Mouse (Mus musculus) megakaryocyte, adult 5-6 weeks (primary cell): ENCODE results near the gene Wdr18. TPM values are rescaled to one million over a fixed set of nuclear protein-coding genes. Genes with fewer than 3 reads are reported as not detected.

Source experiments
- ATAC-seq: 2 replicates; pipeline ENCODE4 v1.8.0; 2016; ENCODE audit warnings: mild to moderate bottlenecking, inconsistent platforms; ENCODE audit not compliant: poor library complexity, severe bottlenecking
- total RNA-seq, 2 experiments: library from RNA; stranded (forward) in 1 of 2; stranded (reverse) in 1 of 2; fragments of 153-499, 151-499 nt in 1 of 2; fragments of 221-1000, 200-1000 nt in 1 of 2; gene quantifications; 2 replicates each; pipeline versions ENCODE4 v1.2.3 to v1.2.4; 2015 to 2017

Gene Wdr18
- total RNA-seq, 2 experiments from 2014 or later, result 7.8 to 15.7 TPM

DNA sequence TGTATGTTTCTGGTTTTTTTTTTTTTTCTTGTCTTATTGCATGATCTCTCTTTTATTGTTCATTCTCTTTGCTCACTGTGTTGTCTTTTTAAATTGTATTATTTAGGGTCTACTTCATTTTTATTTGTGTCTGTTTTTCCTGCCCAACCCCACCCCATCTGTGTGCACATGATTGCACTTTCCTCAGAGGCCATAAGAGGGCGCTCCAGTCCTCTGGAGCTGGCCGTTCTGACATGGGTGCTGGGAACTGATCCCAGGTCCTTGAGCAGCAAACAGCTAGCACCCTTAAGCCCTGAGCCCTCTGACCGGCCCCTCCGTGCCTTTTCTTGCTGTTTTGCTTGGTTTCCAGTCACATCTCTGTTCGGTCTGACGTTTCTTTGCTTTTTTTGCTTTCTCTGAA, 31.6 kb downstream of the Wdr18 start:
- ATAC-seq, result no peak

DNA sequence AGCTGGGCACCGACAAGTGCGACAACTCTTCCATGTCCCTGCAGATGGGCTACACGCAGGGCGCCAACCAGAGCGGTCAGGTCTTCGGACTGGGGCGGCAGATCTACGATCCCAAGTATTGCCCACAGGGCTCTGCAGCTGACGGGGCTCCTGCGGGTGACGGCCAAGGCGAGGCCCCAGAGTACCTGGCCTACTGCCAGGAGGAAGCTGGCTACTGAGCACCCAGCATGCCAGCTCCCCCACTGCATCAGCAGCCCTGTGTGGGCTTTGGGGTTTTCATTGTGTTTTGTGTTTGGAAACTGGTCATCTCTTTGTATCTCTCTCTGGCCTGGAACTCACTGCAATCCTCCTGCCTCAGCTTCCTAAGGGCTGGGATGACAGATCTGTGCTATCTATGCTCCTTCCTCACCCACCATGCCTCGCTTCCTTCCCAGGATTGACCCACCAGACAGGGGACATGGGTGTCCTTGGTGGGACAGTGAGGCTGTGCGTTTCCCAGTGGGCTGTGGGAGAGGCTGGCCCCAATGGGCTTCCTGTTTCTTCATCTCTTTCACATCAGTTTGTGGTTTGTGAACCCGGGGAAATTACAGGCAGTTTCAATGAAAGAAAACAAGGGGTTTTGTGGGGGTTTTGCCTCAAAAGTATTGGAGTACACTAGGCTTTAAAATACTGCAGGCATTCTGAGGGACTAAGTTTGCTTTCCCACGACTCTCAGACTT, 34.6 kb downstream of the Wdr18 start:
- peak; percentile 48 for ATAC-seq

DNA sequence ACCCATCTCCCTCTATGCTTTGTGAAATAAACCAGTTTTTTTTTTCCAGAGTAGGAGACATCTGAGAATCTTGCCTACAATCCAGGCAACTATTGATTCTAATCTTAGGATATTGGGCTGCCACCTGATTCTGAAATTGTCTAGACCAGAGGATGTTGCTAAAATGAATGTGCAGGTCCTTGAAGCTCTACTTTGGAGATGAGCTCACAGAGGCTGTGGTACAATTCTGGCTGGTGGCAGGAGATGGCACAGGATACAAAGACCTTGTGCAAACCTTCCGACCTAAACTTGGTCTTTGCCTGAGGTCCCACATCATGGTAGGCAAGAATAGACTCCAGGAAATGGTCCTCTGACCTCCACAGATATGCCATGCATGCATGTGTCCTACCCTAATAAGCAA, 35.7 kb downstream of the Wdr18 start:
- ATAC-seq, result no peak

DNA sequence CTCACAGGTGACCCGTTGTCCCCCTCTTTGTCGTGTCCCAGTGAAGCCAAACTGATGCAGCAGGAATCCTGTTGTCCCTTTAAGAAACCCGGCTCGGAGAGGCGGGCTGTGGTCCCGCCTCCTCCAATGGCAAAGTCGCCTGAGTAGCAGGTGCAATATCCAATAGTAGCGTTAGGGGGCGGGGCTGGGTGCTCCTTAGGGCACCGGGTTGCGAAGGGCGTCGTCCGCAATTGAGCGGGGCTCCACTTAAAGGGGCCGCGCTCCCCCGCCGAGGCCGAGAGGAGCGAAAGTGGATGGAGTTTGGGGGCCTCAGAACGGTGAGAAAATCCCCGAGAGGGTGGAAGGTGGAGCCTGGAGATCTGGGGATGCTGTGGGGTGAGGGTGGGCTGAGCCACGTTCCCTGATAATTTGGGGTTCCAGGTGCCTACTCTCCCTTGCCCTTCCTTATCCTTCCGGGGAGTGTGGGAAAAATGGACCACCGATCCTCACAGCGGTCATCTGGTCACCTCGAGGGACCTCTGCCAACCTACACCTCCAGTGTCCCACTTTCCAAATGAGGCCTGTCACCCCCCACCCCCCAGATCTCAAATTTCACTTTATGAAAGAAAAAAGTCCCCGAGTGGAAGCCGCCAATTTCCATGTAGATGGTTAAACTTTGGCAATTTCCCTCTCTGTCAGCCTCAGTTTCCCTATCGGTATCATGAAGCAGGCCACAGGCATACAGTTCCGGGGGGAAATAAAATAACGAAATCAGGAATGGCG, 36.5 kb downstream of the Wdr18 start, which contains the start of gene Abca7:
Gene Abca7, plus strand, starts transcription at position 223 of the 762 bp plus-strand sequence.
- ATAC-seq, result peak; percentile 87

DNA sequence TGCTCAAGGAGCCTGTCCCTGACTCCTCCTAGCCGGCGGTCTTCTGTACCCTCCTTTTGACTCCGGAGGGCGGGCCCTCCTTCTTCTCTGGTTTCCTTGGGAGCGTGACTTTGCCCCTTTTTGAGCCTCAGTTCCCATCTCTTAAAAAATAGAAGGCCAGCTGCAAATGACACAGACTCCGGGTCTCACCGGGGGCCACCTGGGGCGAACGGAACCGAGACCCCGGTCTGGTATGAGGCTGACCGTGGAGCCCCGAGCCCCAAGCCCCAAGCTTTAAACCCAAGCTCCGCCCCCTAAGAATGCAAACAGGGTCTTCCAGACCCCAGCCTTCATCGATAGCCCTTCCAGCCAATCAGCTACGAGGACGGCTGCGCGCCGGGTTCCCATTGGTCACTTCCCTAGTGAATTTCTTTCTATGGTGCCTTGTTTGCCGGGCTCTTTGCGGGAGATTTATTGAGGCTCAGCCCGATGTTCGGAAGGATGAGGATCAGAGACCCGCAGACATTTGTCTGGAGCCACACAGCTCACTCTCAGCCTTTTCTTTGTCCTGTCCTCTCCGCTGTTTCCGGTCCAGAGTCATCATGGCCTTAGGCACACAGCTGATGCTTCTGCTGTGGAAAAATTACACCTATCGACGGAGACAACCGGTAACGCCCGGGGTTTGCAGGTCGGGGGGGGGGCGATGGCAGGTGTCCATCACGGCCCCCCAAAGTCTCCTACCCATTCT, 37.2 kb downstream of the Wdr18 start:
- peak; percentile 41 for ATAC-seq

DNA sequence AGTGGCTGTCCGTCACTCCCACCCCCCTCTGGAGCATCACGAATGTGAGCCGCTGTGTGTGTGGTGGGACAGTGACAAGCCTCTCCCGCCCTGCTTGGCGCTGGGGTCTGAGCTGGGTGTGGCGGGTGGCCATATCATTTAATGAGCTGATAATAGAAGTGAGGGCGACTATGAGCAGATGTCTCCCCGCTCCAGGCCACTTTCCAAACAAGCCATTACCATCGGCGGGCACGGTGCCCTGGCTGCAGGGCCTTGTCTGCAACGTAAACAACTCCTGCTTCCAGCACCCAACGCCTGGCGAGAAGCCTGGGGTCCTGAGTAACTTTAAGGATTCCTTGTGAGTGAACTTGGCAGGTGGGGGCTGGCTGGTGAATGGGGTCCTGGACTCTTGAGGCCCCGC, 37.9 kb downstream of the Wdr18 start:
- ATAC-seq, result no peak

DNA sequence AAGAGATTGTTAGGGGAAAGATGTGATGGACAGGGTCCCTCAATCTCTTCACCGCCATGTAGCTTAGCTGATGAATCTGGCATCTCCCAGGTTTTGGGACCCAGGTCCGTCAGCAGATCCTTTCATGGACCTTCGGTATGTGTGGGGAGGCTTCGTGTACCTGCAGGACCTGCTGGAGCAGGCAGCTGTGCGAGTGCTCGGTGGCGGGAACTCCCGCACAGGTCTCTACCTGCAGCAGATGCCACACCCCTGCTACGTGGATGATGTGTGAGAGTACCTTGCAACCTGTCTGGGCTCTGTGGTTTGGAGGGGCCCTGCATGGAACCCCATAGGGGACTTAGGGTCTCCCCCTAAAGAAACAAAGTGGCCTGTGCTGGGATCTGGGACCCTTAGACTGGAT, 42.0 kb downstream of the Wdr18 start:
- no peak for ATAC-seq

DNA sequence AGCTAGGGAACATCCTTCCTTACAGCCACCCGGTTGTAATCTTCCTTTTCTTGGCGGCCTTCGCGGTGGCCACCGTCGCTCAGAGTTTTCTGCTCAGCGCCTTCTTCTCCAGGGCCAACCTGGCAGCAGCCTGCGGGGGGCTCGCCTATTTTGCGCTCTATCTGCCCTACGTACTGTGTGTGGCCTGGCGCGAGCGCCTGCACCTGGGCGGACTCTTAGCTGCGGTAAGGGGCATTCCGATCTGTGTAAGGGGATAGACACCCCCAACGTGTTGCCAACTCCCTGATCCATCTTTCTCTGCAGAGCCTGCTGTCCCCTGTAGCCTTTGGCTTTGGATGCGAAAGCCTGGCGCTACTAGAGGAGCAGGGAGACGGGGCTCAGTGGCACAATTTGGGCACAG, 42.9 kb downstream of the Wdr18 start:
- ATAC-seq, result no peak

DNA sequence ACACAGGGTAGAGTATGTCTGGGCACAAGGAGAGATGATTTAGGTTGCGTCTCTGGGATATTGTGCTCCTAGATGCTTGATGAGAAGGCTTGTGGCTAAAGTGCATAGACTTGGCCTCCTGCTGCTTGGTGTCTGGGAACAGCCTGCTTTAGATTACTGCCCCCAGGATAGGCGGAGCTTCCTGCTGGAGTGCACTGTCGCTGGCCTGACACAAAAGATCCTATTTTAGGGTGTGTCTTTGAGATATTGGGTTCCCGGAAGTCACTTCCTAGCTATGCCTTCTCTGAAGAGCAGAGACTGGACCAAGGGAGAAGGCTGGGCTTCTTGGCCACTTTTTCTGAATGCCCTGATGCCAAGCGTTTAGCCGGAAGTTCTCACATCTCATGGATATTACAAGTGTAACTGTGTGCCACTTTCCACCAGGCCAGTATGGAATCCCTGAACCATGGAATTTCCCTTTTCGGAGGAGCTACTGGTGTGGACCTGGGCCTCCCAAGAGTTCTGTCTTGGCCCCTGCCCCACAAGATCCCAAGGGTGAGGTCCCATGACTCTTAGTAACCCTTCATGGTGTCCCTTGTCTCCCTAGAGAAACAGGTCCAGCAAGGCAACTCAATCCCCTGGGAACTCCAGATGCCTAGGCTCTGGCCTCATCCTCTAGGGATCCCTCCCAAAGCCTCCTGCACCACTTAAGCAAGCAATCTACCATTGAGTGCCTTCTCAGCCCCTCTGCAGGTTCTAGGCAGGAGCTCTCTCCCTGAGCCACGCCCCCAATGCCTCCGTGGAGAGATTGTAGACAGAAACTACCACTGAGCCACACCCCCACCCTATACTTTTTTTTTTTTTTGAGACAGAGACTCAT, 43.7 kb downstream of the Wdr18 start:
- no peak for ATAC-seq

DNA sequence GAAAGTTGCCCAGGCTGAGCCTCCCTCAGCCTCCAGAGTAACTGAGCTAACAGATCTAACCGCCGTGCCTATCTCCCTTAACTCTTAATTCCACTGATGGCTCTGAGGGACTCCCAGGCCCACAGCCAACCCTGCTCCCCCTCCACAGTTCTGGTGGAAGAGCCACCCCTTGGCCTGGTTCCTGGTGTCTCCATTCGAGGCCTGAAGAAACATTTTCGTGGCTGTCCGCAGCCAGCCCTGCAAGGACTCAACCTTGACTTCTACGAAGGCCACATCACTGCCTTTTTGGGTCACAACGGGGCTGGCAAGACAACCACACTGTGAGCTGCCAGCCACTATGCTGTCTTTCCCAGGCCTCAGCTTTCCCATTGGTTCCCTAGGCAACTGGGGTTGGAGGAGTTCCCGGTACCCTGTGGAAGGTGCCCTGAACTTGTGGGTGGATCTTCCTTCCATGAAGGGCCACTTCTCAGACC, 44.3 kb downstream of the Wdr18 start:
- ATAC-seq, result no peak

DNA sequence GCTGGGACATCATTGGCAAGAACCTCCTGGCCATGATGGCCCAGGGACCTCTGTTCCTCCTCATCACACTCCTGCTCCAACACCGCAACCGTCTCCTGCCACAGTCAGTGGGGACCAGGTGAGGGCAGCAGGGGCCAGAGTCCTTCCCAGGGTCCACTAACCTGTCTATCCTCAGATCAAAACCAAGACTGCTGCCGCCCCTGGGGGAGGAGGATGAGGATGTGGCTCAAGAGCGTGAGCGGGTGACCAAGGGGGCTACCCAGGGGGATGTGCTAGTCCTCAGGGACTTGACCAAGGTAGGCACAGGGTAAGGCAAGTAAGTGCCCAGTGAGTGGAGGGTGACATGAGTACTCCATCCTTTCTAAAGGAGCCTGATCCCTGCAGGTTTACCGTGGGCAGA, 51.8 kb downstream of the Wdr18 start:
- no peak for ATAC-seq

DNA sequence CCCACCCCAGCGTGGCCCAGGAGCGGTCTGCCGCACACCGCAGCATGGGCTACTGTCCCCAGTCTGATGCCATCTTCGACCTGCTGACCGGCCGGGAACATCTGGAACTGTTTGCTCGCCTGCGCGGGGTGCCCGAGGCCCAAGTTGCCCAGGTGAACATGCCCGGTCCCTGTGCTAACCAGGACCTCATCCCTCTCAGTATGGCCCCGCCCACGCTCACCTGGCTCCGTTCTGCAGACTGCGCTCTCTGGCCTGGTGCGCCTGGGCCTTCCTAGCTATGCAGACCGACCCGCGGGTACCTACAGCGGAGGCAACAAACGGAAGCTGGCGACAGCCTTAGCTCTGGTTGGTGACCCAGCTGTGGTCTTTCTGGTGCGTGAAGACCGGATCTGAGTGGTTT, 53.7 kb downstream of the Wdr18 start:
- no peak for ATAC-seq

DNA sequence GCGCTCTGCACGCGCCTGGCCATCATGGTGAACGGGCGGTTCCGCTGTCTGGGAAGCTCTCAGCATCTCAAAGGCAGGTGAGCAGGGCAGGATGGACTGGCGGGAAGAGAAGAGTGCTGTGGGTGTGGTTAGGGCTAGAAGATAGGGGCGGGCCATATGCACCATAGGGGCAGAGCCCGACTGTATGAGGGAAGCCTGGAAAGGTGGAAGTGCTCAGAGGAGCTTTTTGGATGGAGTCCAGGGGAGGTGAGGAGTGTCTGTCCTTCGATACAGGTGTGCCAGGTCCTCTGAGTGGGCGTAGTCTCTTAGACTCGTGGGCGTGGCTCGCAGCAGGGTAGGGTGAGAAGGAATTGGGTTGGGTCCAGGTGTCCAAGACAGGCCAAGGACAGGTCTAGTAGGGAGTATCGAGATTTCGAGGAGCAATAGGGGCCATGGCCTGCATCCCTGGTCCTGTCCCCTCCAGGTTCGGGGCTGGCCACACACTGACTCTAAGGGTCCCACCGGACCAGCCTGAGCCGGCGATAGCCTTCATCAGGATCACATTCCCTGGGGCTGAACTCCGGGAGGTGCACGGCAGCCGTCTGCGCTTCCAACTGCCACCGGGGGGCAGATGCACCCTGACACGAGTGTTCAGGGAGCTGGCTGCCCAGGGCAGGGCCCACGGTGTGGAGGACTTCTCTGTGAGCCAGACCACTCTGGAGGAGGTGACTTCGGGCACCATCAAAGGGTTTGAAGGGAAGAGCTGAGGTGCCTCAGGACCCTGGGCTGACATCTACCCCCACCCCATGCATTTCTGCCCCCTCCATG, 54.7 kb downstream of the Wdr18 start:
- no peak for ATAC-seq

DNA sequence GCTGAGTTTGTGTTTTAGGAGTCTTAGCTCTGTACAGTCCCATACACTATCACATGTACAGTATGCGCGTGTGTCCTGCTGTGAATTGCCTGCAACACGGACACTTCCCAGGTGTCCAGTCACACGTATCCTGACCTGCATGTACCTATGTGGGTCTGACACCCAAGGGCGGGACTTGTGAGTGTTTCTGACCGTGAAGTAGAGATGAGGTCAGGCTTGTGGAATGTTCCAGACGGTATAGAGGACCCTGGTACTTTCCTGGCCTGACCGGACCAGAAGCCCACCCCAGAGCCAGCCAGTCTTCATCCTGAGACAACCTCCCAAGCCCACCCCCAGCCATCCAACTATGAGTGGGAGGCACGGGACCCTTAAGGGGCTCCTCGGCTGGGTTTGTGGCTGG, 55.6 kb downstream of the Wdr18 start:
- no peak for ATAC-seq

DNA sequence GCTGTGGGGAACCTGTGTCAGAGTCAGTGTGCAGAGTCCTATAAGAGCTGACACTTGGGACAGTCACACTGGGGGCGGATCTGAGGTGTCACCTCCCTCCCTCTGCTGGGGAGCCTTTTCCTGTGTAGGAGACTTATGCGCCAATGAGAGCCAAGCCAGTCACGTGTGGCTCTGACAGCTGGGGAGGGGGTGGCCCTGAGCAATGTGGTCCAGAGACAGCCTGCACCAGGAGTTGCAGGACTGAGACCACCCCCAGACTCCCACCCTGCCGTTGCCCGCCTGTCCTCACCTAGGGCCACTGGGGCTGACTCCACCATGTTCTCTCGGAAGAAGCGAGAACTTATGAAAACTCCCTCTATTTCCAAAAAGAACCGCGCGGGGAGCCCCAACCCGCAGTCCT, 56.6 kb downstream of the Wdr18 start, which contains the start of gene Arhgap45:
Gene Arhgap45, plus strand, starts transcription at position 143 of the 400 bp plus-strand sequence.
- peak; percentile 76 for ATAC-seq

DNA sequence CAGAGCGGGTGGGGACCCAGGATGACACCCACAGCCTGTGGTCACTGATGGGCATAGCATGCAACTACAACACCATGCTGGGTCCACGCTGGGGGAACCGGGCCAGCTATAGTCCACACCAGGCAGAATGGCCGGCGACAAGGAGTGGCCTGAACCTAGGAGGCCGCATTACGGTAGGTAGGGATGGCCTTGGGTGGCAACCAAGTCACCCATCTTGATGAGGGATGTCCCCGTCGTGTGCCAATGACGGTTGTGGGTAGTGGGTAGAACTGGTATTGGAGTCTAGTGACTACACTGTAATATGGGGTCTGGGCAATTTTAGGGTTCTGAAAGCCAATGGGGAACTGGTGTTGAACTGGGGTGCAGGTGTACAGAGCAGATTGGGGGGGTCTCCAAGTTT, 57.0 kb downstream of the Wdr18 start:
- peak; percentile 39 for ATAC-seq

DNA sequence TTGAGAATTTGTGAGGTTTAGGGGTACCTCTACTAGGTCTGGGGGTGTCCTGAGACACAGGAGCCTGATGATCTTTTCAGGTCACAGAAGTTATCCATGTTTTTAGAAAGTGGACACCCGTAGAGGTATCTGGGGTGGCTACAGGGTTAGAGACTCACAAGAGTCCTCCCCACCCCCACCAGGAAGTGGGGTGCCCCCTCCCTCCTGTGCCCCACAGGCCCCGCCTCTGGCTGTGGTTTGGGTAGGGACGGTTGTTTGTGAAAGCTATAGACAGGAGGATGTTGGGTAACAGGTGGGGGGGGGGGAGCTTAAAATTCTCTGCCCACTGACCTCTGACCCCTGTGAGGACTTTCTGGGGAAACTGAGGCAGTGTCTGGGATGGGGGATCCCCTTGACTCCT, 57.4 kb downstream of the Wdr18 start:
- ATAC-seq, result peak; percentile 66

DNA sequence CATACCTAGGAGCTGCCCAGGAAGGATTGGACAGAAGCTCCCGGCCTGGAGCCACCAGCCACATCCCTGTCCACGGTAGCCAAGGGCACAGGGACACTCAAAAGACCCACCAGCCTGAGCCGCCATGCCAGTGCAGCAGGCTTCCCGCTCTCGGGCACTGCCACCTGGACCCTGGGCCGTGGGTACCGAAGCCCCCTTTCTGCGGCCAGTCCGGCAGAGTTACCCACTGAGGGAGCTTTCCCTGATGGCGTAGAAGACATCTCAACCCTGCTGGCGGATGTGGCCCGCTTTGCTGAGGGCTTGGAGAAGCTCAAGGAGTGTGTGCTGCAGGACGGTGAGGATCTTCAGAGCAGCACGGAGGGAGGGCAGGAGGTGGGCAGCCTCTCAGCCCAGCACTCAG, 57.8 kb downstream of the Wdr18 start:
- no peak for ATAC-seq

DNA sequence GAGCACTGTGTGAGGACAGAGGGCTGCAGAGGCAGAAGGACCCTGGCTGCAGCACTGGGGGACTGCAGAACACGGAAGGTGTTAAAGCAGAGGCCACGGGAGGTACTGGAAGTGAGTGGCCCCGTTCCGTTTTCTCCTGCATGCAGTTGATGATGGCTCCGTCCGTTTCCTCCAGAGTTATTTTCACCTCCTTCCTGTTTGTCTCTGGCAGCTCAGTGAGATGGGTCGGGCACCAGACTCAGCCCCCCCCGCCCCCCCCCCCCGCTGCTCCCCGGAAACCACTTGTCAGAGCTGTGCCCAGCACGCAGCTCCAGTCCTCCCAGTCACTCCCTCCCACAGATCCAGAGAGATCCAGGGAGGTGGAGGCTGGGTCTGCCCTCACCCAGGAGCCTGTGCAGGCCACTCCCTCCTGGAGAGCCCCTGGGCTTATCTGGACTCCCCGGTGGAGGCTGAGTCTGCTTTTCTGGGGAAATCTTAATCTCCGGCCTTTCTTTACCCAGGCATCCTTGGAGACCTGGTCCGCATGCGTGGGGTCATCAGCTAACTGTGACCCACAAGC, 58.9 kb downstream of the Wdr18 start:
- peak; percentile 23 for ATAC-seq
